Mouse (Mus musculus) adrenal gland, adult 18-20 months (tissue): ENCODE measurements around the gene Atp9a. TPM values are rescaled to one million over a fixed set of nuclear protein-coding genes. Genes with fewer than 3 reads are reported as not detected.

Experiments used
- DNase-seq, 2 experiments: peaks; one replicate each; pipeline ENCODE4 v3.0.0; 2021 to 2022; ENCODE audit warnings: low spot score in 2 of 2
- total RNA-seq, 2 experiments: library from RNA; stranded (reverse); gene quantifications; 1 replicate in 1 of 2; 2 replicates in 1 of 2; pipeline ENCODE4 v1.2.3; 2021

Gene Atp9a
- total RNA-seq, 2 experiments from 2014 or later, result 74.1 to 115 TPM

DNA sequence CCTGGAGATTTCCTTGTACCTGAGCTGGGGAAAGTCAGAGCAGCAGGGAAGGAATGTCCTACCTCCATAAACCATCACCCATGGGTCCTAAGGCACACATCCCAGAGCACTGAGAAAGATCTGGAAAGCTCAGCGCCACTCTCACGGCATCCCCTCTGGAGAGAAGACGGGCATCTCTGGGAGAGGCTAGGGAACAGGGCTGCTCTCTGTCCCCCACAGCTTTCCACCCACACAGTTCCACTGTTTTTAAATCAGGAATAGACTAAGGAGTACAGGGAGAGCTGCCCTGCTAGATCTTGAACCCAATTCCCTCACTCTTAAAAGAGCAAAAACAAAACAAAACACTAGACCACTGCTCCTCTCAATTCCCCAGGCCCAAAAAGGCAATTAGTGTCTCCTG, 57.5 kb downstream of the Atp9a start:
- no peak for DNase-seq

DNA sequence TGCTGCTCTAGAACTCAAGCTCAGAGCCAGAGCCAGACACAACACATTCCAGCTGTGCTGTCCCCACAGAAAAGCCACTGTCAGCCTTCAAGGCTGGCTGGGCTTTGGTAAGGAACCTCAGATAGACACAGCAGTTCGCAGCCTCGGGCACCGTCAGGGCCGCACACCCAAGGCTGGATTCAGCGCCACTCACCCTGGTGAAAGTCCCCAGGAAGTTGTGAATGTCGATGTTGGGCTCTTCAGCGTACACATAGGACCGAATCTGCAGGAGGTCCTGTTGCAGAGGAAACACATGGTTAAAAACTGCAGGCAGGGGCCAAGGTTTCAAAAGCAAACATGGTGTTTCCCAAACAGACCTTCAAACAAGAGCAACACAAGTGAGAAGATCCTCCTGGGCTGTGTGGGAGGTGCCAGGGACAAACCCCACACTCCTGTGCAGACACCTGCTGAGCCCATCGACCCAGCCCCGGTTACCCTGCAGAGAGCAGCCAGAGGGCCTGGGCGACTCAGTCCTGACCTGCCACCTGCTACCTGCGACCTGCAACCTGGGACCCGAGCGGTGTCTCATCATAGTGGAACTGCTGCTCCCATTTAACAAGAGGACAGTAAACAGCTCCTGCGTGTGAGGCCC, 58.6 kb downstream of the Atp9a start:
- DNase-seq, result no peak

DNA sequence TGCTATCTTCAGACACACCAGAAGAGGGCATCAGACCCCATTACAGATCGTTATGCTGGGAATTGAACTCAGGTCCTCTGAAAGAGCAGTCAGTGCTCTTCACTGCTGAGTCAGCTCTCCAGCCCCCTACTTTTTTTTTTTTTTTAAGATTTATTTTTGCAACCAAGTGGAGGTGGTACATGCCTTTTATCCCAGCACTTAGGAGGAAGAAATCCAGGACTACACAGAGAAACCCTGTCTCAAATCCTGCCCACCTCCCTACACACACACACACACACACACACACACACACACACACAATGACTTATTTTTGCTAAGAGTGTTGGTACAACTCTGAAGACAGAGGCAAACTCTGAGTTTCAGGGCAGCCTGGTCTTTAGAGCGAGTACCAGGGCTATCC, 59.5 kb downstream of the Atp9a start:
- no peak for DNase-seq

DNA sequence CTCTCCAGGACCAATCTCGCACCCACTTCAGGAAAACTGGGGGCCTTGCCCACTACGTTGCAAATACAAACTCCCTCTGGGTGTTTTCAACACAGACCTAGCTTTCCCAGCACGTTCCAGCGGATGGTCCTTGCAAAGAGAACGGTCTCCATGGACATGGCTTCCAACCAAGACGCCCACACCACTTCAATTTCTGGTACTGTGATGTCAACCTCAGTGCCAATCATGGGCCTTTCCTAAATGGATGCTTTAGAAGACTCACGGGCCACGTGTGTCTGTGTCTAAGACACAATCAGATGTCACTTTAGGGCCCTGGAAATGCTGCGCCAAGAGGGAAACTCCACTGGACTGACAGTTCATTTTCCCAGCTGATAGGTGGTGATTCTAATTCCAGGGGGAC, 60.7 kb downstream of the Atp9a start:
- no peak for DNase-seq

DNA sequence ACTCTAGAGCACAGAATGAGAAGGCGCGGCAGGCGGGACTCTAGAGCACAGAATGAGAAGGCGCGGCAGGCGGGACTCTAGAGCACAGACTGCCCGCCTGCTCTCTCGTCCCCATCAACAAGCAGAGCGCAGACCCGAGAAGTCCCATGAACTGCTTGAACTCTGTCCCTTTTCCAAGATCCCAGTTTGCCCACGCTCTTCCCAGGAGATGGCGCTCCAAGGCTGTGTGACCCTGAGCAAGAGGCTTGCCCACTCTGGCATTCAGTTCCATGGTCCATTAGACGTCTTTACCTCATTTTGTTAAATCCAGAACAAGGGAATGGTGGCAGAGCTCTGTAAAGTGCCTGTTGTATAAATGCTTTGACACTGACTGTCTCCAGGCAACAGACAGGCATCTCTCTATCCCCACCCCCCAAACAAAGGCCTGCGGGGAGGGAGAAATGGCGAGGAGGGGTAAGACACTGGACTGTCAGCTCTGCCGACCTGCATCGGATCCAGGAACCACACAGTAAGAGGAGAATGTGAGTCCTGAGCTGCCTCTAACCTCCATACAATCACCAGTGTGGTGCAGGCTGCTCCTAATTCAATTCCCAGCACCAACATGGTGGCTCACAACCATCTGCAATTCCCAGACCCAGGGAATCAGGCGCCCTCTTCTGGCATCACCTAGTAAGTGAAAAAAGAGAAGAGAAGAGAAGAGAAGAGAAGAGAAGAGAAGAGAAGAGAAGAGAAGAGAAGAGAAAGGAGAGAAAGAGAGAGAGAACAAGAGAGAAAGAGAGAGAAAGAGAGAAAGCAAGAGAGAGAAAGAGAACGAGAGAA, 62.6 kb downstream of the Atp9a start:
- no peak for DNase-seq

DNA sequence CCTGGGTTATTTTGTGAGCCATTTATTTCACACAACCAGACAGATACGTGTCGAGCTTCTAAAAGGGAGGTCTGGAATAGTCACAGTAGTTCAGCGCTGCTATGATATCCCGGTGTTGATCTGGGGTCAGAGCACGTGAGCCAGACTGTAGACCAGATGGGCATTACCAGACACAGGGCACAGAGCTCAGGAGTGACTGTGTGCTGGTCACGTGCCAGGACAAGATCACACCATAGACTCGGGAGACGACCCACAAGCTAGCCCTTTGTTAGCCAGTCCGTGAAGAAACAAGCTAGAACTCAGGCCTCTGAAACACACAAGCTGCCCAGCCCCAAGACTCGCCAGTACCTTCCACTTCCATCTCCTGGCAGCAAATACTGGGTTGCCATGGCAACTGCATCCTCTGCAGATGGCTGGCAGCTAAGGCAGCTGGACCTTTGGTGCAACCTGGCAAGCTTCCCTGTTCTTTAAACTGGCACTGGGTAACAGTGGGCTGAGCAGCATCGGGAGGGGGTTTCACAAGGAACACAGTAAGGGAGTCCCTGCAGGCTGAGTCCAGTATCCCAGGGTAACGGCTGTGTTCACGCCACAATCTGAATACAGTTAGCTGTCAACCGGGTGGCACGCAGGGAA, 63.4 kb downstream of the Atp9a start:
- no peak for DNase-seq

DNA sequence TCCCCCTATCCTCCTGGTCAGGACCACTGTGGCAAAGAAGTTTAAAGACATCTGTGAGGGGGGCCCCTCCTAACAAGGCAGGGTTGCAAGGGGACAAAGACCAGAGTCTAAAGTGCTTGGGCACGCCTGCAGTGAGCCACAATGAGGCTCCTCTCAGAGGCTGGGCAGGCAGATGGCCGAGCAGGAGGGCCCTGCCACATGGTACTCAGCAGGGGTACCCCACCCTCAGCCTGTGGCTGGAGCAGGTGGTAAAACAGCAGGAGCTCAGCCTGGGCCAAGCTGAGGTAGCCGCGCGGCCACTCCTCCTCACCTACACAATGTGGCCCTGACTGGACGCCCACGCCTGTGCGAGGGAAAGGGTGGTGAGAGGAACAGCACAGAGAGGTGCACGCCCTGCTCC, 64.6 kb downstream of the Atp9a start:
- no peak for DNase-seq

DNA sequence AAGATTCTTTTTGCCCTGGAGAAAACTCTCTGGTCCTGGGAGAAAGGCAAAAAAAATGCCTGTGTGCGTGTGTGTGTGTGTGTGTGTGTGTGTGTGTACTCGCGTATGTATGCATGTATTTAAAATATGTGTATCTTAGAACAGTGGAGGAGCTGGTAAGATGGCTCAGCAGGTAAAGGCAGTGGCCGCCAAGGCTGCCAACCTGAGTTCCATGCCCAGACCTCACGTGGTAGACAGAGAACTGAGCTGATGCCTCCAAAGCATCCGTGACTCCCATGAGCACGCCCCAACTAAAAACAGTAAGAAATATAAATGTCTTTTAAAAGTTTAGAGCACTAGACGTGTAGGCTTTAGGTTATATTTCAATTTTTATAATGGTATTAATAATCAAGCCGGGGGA, 70.5 kb downstream of the Atp9a start:
- no peak for DNase-seq

DNA sequence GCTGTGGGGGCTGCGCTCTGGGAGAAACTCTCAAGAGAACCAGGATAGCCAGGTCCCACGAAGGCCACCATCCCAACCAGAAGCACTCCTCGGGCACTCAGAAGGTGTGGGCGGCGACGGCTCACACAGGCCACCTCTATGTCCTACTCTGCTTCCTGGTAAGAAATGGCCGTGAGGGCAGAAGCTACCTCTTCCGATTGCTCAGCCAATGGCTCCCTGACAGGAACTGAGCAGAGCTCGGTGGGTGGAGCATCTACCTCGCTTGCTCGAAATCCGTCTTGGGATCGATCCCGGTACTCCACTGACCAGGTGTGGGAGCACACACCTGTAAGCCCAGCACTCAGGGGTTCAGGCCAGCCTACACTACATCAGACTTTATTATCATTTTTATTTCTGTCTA, 72.0 kb downstream of the Atp9a start:
- no peak for DNase-seq

DNA sequence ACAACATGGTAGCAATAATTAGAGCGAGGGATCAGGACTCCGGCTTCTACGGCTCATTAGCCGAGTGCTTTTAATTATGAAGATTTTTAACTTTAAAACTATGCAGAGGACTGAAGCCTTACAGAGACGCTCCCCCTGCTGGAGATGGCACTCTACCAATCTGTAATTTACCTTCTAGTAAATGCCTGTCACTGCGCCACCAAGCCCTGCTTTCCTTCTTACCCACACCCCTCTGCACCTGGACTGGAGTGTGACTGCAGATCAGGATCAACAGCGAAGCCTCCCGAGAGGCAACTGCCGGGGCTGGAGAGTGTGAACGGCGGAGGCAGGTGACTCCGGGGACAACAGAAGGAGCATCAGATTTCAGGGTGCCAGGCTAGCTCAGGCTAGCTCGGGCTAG, 72.4 kb downstream of the Atp9a start:
- no peak for DNase-seq

DNA sequence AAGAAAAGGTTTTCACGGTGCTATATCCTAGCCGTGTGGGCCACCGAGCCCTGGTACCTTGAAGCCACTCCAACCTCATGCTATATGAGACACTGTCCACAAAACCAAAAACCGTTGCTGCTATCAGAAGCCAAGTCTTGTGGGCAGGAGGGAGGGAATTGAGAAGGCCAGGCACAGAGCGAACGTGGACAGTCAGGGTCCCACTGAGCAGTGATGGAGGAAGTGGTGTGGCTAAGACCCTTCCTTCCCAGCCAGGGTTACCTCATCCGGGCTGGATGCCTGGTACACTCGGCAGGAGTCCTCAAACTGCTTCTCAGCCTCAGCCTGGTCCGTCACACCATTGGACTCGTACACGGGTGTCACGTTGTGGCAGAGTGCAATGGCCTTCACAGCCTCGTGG, 74.5 kb downstream of the Atp9a start:
- no peak for DNase-seq

DNA sequence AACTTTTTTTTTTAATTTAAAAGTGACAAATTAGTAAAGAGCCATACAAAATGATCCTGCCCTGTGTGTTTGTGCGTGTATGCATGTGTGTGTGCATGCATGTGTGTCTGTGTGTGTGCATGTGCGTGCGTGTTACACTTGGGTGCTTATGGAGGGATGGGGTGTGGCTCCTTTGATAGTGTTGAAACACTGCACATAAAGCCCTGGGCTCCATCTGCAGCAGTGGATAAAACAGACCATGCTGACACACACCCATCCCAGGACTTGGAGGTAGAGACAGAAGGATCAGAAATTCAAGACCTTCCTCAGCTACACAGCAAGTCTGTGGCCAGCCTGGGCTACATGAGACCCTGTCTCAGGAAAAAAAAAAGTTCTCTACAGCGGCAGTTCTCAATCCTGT, 76.5 kb downstream of the Atp9a start:
- no peak for DNase-seq

DNA sequence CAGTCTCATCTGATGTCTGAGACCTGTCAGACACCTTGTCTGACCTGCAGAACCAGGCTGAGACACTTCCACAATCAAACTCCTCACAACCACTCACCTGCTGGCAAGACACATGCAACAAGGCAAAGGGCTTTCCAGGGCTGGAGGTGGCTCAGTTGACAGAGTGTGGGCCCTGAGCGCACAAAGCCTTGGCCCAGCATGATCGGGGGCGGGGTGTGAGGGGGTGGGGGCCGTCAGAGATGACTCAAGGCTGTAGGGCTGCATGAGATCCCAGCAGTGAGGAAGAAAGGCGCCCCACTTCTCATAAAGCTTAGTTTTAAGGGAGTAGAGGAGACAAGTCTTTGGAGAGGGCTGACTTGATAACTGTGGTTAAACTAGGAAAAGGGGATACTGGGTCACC, 78.5 kb downstream of the Atp9a start:
- no peak for DNase-seq

DNA sequence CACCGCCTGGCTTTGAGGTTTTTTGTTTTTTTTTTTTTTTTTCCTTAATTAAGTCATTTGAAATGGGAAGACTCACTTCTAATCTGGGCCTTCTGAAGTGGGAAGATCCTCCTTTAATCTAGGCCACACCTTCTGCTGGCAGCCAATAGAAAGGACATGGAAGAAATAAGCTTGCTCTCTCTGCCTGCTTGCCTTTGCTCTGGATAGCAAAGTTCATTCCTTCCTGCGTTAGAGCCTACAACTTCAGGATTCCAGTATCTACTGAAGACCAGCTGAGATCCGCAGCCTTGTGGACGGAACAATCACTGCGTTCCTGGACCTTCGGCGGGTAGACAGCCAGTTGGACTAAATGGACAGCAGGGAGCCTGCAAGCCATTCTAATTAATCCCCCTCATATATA, 79.0 kb downstream of the Atp9a start:
- no peak for DNase-seq

DNA sequence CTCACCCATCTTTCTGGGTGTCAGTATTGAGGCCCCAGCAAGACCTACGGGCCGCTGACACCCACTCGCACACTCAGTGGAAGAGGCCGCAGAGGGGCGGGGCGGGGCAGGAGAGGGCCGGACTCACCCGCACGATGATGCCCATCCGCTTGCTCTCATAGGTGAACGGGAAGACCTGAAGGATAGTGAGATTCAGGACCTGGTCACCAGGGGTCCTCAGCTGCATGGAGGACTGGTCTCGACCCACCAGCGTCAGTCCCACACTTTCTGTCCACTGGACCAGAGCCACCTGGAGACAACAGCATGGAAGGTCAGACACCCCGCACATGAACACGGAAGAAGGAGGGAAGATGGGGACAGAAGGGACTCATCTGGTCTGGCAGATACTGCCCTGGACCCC, 80.4 kb downstream of the Atp9a start:
- DNase-seq, result no peak

DNA sequence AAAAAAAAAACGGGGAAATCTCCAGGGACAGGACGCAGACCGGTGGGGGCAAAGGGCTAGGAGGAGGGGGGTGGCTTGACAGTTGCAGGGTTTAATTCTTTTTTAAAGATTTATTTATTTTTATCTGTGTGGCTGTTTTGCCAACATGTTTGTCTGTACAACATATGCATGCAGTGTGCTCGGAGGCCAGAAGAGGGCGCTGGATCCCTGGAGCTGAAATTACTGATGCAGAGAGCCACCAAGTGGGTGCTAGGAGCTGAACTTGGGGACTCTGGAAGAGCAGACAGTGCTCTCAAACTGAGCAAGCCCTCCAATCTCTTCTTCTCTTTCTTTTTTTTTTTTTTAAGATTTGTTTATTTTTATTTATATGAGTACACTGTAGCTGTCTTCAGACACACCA, 81.9 kb downstream of the Atp9a start:
- DNase-seq, result no peak

DNA sequence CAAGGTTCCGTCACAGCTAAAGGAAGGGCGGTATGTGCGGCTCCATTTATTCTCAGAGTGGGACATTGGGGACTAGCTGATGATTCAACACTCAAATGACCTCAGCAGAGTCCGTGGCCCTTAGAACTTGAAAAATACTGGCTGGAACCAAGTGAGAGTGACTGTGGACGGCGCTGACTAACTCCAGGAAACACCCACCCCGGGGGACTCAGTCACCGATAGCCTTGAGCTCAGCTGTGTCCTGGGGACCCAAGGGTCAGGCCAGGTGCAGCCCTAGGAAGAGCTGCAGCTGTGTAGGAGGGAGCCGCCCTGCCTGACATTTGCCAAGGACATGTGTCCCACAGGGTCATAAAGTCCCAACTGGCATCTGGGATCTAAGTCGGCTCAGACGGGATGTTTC, 83.7 kb downstream of the Atp9a start:
- peak; percentile 26 to 37 for DNase-seq

DNA sequence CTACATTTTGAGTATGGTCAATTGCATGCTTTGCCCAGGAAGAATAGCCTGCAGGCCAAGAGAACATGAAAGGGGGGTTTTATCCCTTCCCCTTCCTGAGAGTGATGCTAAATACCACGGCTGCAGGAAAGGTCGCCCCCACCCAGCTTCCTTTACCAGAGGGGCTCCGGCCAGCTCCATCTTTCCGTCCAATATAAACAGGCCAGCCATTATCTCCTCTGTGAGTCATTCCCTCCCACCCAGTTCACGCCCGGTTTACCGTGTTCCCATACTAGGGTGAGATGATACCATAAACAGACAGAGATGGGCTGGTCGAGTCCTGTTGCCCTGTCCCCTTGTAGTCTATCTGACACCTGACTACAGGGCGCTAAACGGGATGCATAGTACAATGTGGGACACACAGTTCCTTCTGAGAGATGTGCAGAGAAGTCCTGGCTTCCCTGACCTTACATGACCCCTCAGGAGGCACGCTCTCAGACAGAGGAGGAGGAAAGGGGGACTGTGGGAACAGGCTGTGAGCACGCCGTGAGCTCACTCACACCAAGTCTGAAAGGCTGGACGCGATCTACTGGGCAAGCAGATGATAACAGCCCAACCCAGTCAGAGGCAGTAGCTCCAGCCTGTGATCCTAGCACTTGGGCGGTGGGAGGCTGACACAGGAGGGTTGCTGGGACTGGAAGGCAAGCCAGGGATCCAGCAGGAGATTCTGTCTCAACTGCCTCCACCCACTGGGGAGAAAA, 85.5 kb downstream of the Atp9a start:
- no peak for DNase-seq

DNA sequence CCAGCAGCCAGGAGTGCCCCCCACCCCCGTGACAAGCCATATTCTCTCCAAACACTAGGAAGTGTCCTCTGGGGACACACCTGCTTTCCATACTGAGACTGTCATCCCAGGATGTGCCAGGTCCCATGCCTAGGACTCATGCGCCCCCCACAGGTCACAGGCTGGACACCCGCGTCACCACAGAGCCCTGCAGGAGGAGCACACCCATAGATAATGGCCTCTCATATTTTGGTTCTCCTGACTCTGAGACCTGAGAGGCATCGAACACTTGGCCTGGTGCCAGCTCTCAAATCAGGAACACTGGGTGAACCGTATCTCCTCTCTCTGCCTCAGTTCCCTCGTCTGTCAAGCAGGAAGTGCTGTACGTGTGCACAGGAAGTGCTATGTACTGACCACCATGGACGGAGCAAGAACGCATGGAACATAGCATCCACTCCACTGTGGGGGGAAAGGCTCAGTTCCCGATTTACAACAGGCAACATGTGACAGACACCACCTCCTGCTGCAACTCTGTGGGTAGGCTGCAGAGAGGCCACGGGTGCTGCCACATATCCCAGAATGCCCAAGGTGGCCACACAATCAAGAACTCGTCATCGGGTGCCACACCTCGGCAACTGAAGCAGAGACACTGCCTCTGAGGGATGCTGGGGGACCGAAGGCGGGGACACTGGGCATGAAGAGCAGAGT, 87.1 kb downstream of the Atp9a start:
- DNase-seq, result no peak

DNA sequence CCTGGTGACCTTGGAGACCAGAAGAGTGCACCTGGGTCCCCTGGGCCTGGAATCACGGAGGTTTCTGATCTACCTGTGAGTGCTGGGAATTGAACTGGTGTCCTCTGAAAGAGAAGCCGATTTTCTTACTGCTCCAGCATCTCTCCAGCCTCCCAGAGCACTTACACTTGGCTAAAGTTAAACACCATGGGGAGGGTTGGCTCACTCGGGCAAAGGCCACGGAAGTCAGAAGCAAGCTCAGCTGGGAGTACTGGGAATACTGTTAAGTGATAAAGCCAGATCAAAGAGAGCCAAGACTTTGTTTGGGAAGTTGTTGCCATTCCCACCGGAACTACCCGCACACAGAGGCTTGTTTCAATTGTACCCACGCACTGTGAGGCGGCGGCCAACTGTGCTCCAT, 87.7 kb downstream of the Atp9a start:
- DNase-seq, result no peak

DNA sequence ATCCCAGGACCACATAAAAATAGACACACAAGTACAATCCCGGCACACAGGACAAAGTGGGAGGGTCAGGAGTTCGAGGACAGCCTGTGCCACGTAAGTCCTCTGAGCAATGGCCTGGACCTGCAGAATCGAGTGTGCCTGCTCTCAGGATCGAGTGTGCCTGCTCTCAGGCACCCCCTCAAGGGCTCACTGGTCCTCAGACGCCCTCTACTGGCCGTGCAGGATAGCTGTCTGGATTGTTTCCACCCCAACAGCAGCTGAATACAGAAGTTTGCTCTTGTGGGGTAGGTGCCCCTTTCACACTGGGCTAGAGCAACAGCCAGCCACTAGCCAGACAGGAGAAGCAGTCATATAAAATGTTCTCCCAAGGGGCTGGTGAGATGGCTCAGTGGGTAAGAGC, 90.5 kb downstream of the Atp9a start:
- no peak for DNase-seq
